Mouse (Mus musculus): ENCODE measurements around the gene Mrpl55. TPM values are rescaled to one million over a fixed set of nuclear protein-coding genes. Genes with fewer than 3 reads are reported as not detected.

Gene Mrpl55
- polyA plus RNA-seq, 1 experiment from 2014 or later, result 117 TPM

GRCm38 (mm10) chr11:59183821-59184220, 18.5 kb upstream of the Mrpl55 start:
- Histone ChIP-seq H3K9ac (ENCODE audit: low read length) (no peak overlapping the region), H3K4me1 (replicated peaks; ENCODE audit: control insufficient read depth, insufficient read depth, low read length) (peaks cover 8% of the 10 kb centered on the region), H3K4me3 (ENCODE audit: low read depth, low read length) (no peak overlapping the region), H3K27me3 (replicated peaks; ENCODE audit: control insufficient read depth, insufficient read depth, low read length) (peaks cover 2% of the 10 kb centered on the region), H3K4me2 (ENCODE audit: low read length) (no peak overlapping the region), H3K27ac (ENCODE audit: low read depth) (no peak overlapping the region), H3K9me3 (ENCODE audit: control insufficient read depth, low read length) (no peaks in the 10 kb centered on the region), H3K36me3 (ENCODE audit: control insufficient read depth, insufficient read depth, low read length) (peaks cover 28% of the 10 kb centered on the region)
- 32% methylated on average over 3 of the region's 3 CpGs for WGBS
- DNase-seq (ENCODE audit: low spot score) (peak; percentile 76), ATAC-seq (replicated peaks; ENCODE audit: low FRiP score, low TSS enrichment, low read depth) (no peak)

GRCm38 (mm10) chr11:59185490-59185889, 16.8 kb upstream of the Mrpl55 start:
- no peak overlapping the region for H3K4me3 ChIP-seq (ENCODE audit: low read depth, low read length)
- DNase-seq (ENCODE audit: low spot score), result no peak
- peaks cover 8% of the 10 kb centered on the region for H3K4me1 ChIP-seq (replicated peaks; ENCODE audit: control insufficient read depth, insufficient read depth, low read length)
- no peak overlapping the region for H3K4me2 ChIP-seq (ENCODE audit: low read length)
- H3K27ac ChIP-seq (ENCODE audit: low read depth), result no peak overlapping the region
- H3K9ac ChIP-seq (ENCODE audit: low read length), result no peak overlapping the region
- H3K9me3 ChIP-seq (ENCODE audit: control insufficient read depth, low read length), result no peaks in the 10 kb centered on the region
- H3K36me3 ChIP-seq (ENCODE audit: control insufficient read depth, insufficient read depth, low read length), result peaks cover 28% of the 10 kb centered on the region
- ATAC-seq (replicated peaks; ENCODE audit: low FRiP score, low TSS enrichment, low read depth), result no peak
- 92% methylated on average over 5 of the region's 5 CpGs for WGBS
- no peaks in the 10 kb centered on the region for H3K27me3 ChIP-seq (replicated peaks; ENCODE audit: control insufficient read depth, insufficient read depth, low read length)

GRCm38 (mm10) chr11:59187706-59188105, 14.6 kb upstream of the Mrpl55 start:
- no peak overlapping the region for H3K4me3 ChIP-seq (ENCODE audit: low read depth, low read length)
- H3K9me3 ChIP-seq (ENCODE audit: control insufficient read depth, low read length), result no peaks in the 10 kb centered on the region
- peaks cover 14% of the 10 kb centered on the region for H3K4me1 ChIP-seq (replicated peaks; ENCODE audit: control insufficient read depth, insufficient read depth, low read length)
- H3K27me3 ChIP-seq (replicated peaks; ENCODE audit: control insufficient read depth, insufficient read depth, low read length), result no peaks in the 10 kb centered on the region
- ATAC-seq (replicated peaks; ENCODE audit: low FRiP score, low TSS enrichment, low read depth) (peak; percentile 16; the same call in 1 of the 2 replicates), DNase-seq (ENCODE audit: low spot score) (peak; percentile 54)
- H3K36me3 ChIP-seq (ENCODE audit: control insufficient read depth, insufficient read depth, low read length), result peaks cover 28% of the 10 kb centered on the region
- no peak overlapping the region for H3K4me2 ChIP-seq (ENCODE audit: low read length)
- H3K9ac ChIP-seq (ENCODE audit: low read length), result no peak overlapping the region
- H3K27ac ChIP-seq (ENCODE audit: low read depth), result no peak overlapping the region
- 55% methylated on average over 6 of the region's 6 CpGs for WGBS

GRCm38 (mm10) chr11:59191231-59192058, 10.8 kb upstream of the Mrpl55 start:
- H3K36me3 ChIP-seq (ENCODE audit: control insufficient read depth, insufficient read depth, low read length), result peaks cover 5% of the 10 kb centered on the region
- WGBS, result under 1% methylated on average over 57 of the region's 59 CpGs
- peaks cover 6% of the 10 kb centered on the region for H3K4me1 ChIP-seq (replicated peaks; ENCODE audit: control insufficient read depth, insufficient read depth, low read length)
- H3K9ac ChIP-seq (ENCODE audit: low read length), result peak overlapping the region; percentile 68
- H3K4me3 ChIP-seq (ENCODE audit: low read depth, low read length), result peak overlapping the region; percentile 67
- peak overlapping the region; percentile 73 for H3K4me2 ChIP-seq (ENCODE audit: low read length)
- H3K9me3 ChIP-seq (ENCODE audit: control insufficient read depth, low read length), result no peaks in the 10 kb centered on the region
- ATAC-seq (replicated peaks; ENCODE audit: low FRiP score, low TSS enrichment, low read depth) (peak; percentile 94), DNase-seq (ENCODE audit: low spot score) (peak; percentile 95)
- no peaks in the 10 kb centered on the region for H3K27me3 ChIP-seq (replicated peaks; ENCODE audit: control insufficient read depth, insufficient read depth, low read length)
- peak overlapping the region; percentile 89 for H3K27ac ChIP-seq (ENCODE audit: low read depth)

GRCm38 (mm10) chr11:59192059-59192386, 10.3 kb upstream of the Mrpl55 start, which contains the start of gene Guk1:
Gene Guk1, minus strand, starts transcription at chr11:59192212.
- WGBS, result 6% methylated on average over 16 of the region's 16 CpGs
- H3K9me3 ChIP-seq (ENCODE audit: control insufficient read depth, low read length), result no peaks in the 10 kb centered on the region
- H3K27me3 ChIP-seq (replicated peaks; ENCODE audit: control insufficient read depth, insufficient read depth, low read length), result no peaks in the 10 kb centered on the region
- H3K4me2 ChIP-seq (ENCODE audit: low read length), result peak within 1 kb of the TSS; percentile 73
- ATAC-seq (replicated peaks; ENCODE audit: low FRiP score, low TSS enrichment, low read depth) (0 out of 2 replicates have a peak, but pooled peaks have one; percentile 4), DNase-seq (ENCODE audit: low spot score) (no peak)
- peak within 1 kb of the TSS; percentile 68 for H3K9ac ChIP-seq (ENCODE audit: low read length)
- no peaks in the 10 kb centered on the region for H3K36me3 ChIP-seq (ENCODE audit: control insufficient read depth, insufficient read depth, low read length)
- H3K4me1 ChIP-seq (replicated peaks; ENCODE audit: control insufficient read depth, insufficient read depth, low read length), result peaks cover 6% of the 10 kb centered on the region
- H3K4me3 ChIP-seq (ENCODE audit: low read depth, low read length), result peak within 1 kb of the TSS; percentile 67
- peak within 1 kb of the TSS; percentile 89 for H3K27ac ChIP-seq (ENCODE audit: low read depth)

GRCm38 (mm10) chr11:59196230-59196629, 6.1 kb upstream of the Mrpl55 start:
- ATAC-seq (replicated peaks; ENCODE audit: low FRiP score, low TSS enrichment, low read depth) (no peak), DNase-seq (ENCODE audit: low spot score) (no peak)

GRCm38 (mm10) chr11:59201216-59202002, 877 bp upstream of the Mrpl55 start:
- no peak for DNase-seq (ENCODE audit: low spot score)
- H3K4me2 ChIP-seq (ENCODE audit: low read length), result peak overlapping the region; percentile 97

More at GRCm38 (mm10) chr11:59196230-59196629, 6.1 kb upstream of the Mrpl55 start:
- H3K27ac ChIP-seq (ENCODE audit: low read depth), result no peak overlapping the region
- H3K36me3 ChIP-seq (ENCODE audit: control insufficient read depth, insufficient read depth, low read length), result peaks cover 13% of the 10 kb centered on the region
- H3K9me3 ChIP-seq (ENCODE audit: control insufficient read depth, low read length), result no peaks in the 10 kb centered on the region
- no peak overlapping the region for H3K9ac ChIP-seq (ENCODE audit: low read length)
- no peak overlapping the region for H3K4me2 ChIP-seq (ENCODE audit: low read length)
- H3K27me3 ChIP-seq (replicated peaks; ENCODE audit: control insufficient read depth, insufficient read depth, low read length), result no peaks in the 10 kb centered on the region
- H3K4me3 ChIP-seq (ENCODE audit: low read depth, low read length), result no peak overlapping the region
- peaks cover 4% of the 10 kb centered on the region for H3K4me1 ChIP-seq (replicated peaks; ENCODE audit: control insufficient read depth, insufficient read depth, low read length)

GRCm38 (mm10) chr11:59208153-59208831, 6.0 kb downstream of the Mrpl55 start, which contains the start of gene 2310033P09Rik:
Gene 2310033P09Rik, plus strand, starts transcription at chr11:59208321.
- Histone ChIP-seq H3K4me1 (replicated peaks; ENCODE audit: control insufficient read depth, insufficient read depth, low read length) (peaks cover 10% of the 10 kb centered on the region; the same call in 1 of the 2 replicates), H3K4me3 (ENCODE audit: low read depth, low read length) (peak within 1 kb of the TSS; percentile 86), H3K4me2 (ENCODE audit: low read length) (peak within 1 kb of the TSS; percentile 58), H3K9me3 (ENCODE audit: control insufficient read depth, low read length) (no peaks in the 10 kb centered on the region), H3K27ac (ENCODE audit: low read depth) (peak within 1 kb of the TSS; percentile 93), H3K27me3 (replicated peaks; ENCODE audit: control insufficient read depth, insufficient read depth, low read length) (no peaks in the 10 kb centered on the region), H3K36me3 (ENCODE audit: control insufficient read depth, insufficient read depth, low read length) (peaks cover 63% of the 10 kb centered on the region), H3K9ac (ENCODE audit: low read length) (peak within 1 kb of the TSS; percentile 87)
- under 1% methylated on average over 64 of the region's 67 CpGs for WGBS
- DNase-seq (ENCODE audit: low spot score), result peak; percentile 95
- peak; percentile 83 for ATAC-seq (replicated peaks; ENCODE audit: low FRiP score, low TSS enrichment, low read depth)

More at GRCm38 (mm10) chr11:59201216-59202002, 877 bp upstream of the Mrpl55 start:
- Histone ChIP-seq H3K9ac (ENCODE audit: low read length) (peak overlapping the region; percentile 70), H3K27me3 (replicated peaks; ENCODE audit: control insufficient read depth, insufficient read depth, low read length) (no peaks in the 10 kb centered on the region), H3K9me3 (ENCODE audit: control insufficient read depth, low read length) (no peaks in the 10 kb centered on the region), H3K4me1 (replicated peaks; ENCODE audit: control insufficient read depth, insufficient read depth, low read length) (peaks cover 14% of the 10 kb centered on the region), H3K36me3 (ENCODE audit: control insufficient read depth, insufficient read depth, low read length) (peaks cover 37% of the 10 kb centered on the region), H3K4me3 (ENCODE audit: low read depth, low read length) (peak overlapping the region; percentile 79), H3K27ac (ENCODE audit: low read depth) (peak overlapping the region; percentile 71; the same call in 1 of the 2 replicates)
- 29% methylated on average over 16 of the region's 16 CpGs for WGBS
- ATAC-seq (replicated peaks; ENCODE audit: low FRiP score, low TSS enrichment, low read depth), result no peak

Data from intestine, embryonic 14.5 days (tissue).